Mouse (Mus musculus): ENCODE data around the gene Nek1.

GRCm38 (mm10) chr8:60969091-60969490 lies 23.9 kb upstream of the Nek1 start:
- TF ChIP-seq POU5F1 (IDR thresholded peaks at IDR 0.05; ENCODE audit: borderline replicate concordance, low read length) (no peak), CTCF (conservative IDR thresholded peaks at IDR 0.05; ENCODE audit: low read length) (no peak)

All from E14TG2a.4 (cell line).